Mouse (Mus musculus): ENCODE data around the gene Ube2c. TPM values are rescaled to one million over a fixed set of nuclear protein-coding genes. Genes with fewer than 3 reads are reported as not detected.

Ube2c gene
- polyA plus RNA-seq, 1 experiment: 57.7 TPM

GRCm38 (mm10) chr2:164822636-164823165 is 53.0 kb downstream of the Ube2c start, which contains the start of gene Zswim1:
Gene Zswim1, plus strand, starts transcription at chr2:164822686.
- peak within 1 kb of the TSS; percentile 98 for H3K4me3 ChIP-seq (ENCODE audit: control insufficient read depth, low read depth, low read length)
- H3K4me1 ChIP-seq (ENCODE audit: control insufficient read depth, insufficient read depth, low read length): no peaks in the 10 kb centered on the region; the same call in 1 of the 2 replicates
- H3K27ac ChIP-seq (ENCODE audit: control insufficient read depth, insufficient read depth, low read depth, low read length): peak within 1 kb of the TSS; percentile 92
- no peaks in the 10 kb centered on the region for H3K27me3 ChIP-seq (ENCODE audit: control insufficient read depth, insufficient read depth, low read length)
- no peak for TF ChIP-seq CTCF (IDR thresholded peaks at IDR 0.05; ENCODE audit: control insufficient read depth, insufficient read depth, insufficient replicate concordance, low read depth, low read length)
- peak; percentile 94 for TF ChIP-seq POLR2A (IDR thresholded peaks at IDR 0.05; ENCODE audit: control insufficient read depth, low read depth, low read length)
- no peaks in the 10 kb centered on the region; the same call in 1 of the 2 replicates for H3K36me3 ChIP-seq (ENCODE audit: control insufficient read depth, insufficient read depth, low read length)

GRCm38 (mm10) chr2:164823181-164823585 is 53.5 kb downstream of the Ube2c start:
- H3K27me3 ChIP-seq (ENCODE audit: control insufficient read depth, insufficient read depth, low read length): no peaks in the 10 kb centered on the region
- peak overlapping the region; percentile 98 for H3K4me3 ChIP-seq (ENCODE audit: control insufficient read depth, low read depth, low read length)
- H3K27ac ChIP-seq (ENCODE audit: control insufficient read depth, insufficient read depth, low read depth, low read length): peak overlapping the region; percentile 92
- no peaks in the 10 kb centered on the region; the same call in 1 of the 2 replicates for H3K36me3 ChIP-seq (ENCODE audit: control insufficient read depth, insufficient read depth, low read length)
- TF ChIP-seq POLR2A (IDR thresholded peaks at IDR 0.05; ENCODE audit: control insufficient read depth, low read depth, low read length) (no peak), CTCF (IDR thresholded peaks at IDR 0.05; ENCODE audit: control insufficient read depth, insufficient read depth, insufficient replicate concordance, low read depth, low read length) (no peak)
- no peaks in the 10 kb centered on the region; the same call in 1 of the 2 replicates for H3K4me1 ChIP-seq (ENCODE audit: control insufficient read depth, insufficient read depth, low read length)

GRCm38 (mm10) chr2:164823969-164824368 is 54.3 kb downstream of the Ube2c start:
- no peak overlapping the region for H3K27ac ChIP-seq (ENCODE audit: control insufficient read depth, insufficient read depth, low read depth, low read length)
- TF ChIP-seq CTCF (IDR thresholded peaks at IDR 0.05; ENCODE audit: control insufficient read depth, insufficient read depth, insufficient replicate concordance, low read depth, low read length): no peak
- no peak for TF ChIP-seq POLR2A (IDR thresholded peaks at IDR 0.05; ENCODE audit: control insufficient read depth, low read depth, low read length)
- no peaks in the 10 kb centered on the region for H3K27me3 ChIP-seq (ENCODE audit: control insufficient read depth, insufficient read depth, low read length)
- no peak overlapping the region; the same call in 1 of the 2 replicates for H3K4me3 ChIP-seq (ENCODE audit: control insufficient read depth, low read depth, low read length)
- H3K36me3 ChIP-seq (ENCODE audit: control insufficient read depth, insufficient read depth, low read length): no peaks in the 10 kb centered on the region; the same call in 1 of the 2 replicates
- H3K4me1 ChIP-seq (ENCODE audit: control insufficient read depth, insufficient read depth, low read length): no peaks in the 10 kb centered on the region; the same call in 1 of the 2 replicates

GRCm38 (mm10) chr2:164825521-164825920 is 55.8 kb downstream of the Ube2c start:
- TF ChIP-seq POLR2A (IDR thresholded peaks at IDR 0.05; ENCODE audit: control insufficient read depth, low read depth, low read length): no peak
- TF ChIP-seq CTCF (IDR thresholded peaks at IDR 0.05; ENCODE audit: control insufficient read depth, insufficient read depth, insufficient replicate concordance, low read depth, low read length): no peak
- Histone ChIP-seq H3K4me3 (ENCODE audit: control insufficient read depth, low read depth, low read length) (no peak overlapping the region; the same call in 1 of the 2 replicates), H3K27ac (ENCODE audit: control insufficient read depth, insufficient read depth, low read depth, low read length) (no peak overlapping the region), H3K4me1 (ENCODE audit: control insufficient read depth, insufficient read depth, low read length) (no peaks in the 10 kb centered on the region; the same call in 1 of the 2 replicates), H3K36me3 (ENCODE audit: control insufficient read depth, insufficient read depth, low read length) (no peaks in the 10 kb centered on the region), H3K27me3 (ENCODE audit: control insufficient read depth, insufficient read depth, low read length) (no peaks in the 10 kb centered on the region)

GRCm38 (mm10) chr2:164827146-164827850 is 57.6 kb downstream of the Ube2c start:
- H3K4me3 ChIP-seq (ENCODE audit: control insufficient read depth, low read depth, low read length): peak overlapping the region; percentile 23
- no peak for TF ChIP-seq CTCF (IDR thresholded peaks at IDR 0.05; ENCODE audit: control insufficient read depth, insufficient read depth, insufficient replicate concordance, low read depth, low read length)
- no peak for TF ChIP-seq POLR2A (IDR thresholded peaks at IDR 0.05; ENCODE audit: control insufficient read depth, low read depth, low read length)
- no peak overlapping the region for H3K27ac ChIP-seq (ENCODE audit: control insufficient read depth, insufficient read depth, low read depth, low read length)
- H3K27me3 ChIP-seq (ENCODE audit: control insufficient read depth, insufficient read depth, low read length): no peaks in the 10 kb centered on the region
- no peaks in the 10 kb centered on the region for H3K36me3 ChIP-seq (ENCODE audit: control insufficient read depth, insufficient read depth, low read length)
- peaks cover under 1% of the 10 kb centered on the region for H3K4me1 ChIP-seq (ENCODE audit: control insufficient read depth, insufficient read depth, low read length)

Other genes starting within 250 kb of the Ube2c start
- 0.51 and 0.72 TPM in 2 replicates for gene Wfdc2, start 207.5 kb upstream of the Ube2c start, polyA plus RNA-seq (2012; rRNA removed)
- 37.5 TPM in 1 of 2 replicates, not detected in the other for gene Spint3, start 196.4 kb upstream of the Ube2c start, polyA plus RNA-seq (2012; rRNA removed)
- gene Wfdc6a, start 184.5 kb upstream of the Ube2c start, polyA plus RNA-seq (2012; rRNA removed): 23.9 and 25.0 TPM in 2 replicates
- 52.4 and 70.8 TPM in 2 replicates for gene Eppin, start 176.3 kb upstream of the Ube2c start, polyA plus RNA-seq (2012; rRNA removed)
- 2.4 and 17.5 TPM in 2 replicates for gene Wfdc6b, start 156.4 kb upstream of the Ube2c start, polyA plus RNA-seq (2012; rRNA removed)
- gene Wfdc8, start 156.3 kb upstream of the Ube2c start, polyA plus RNA-seq (2012; rRNA removed): 3.8 and 15.4 TPM in 2 replicates
- 0.12 and 33.5 TPM in 2 replicates for gene Wfdc16, start 131.1 kb upstream of the Ube2c start, polyA plus RNA-seq (2012; rRNA removed)
- 163 and 447 TPM in 2 replicates for gene Wfdc10, start 113.9 kb upstream of the Ube2c start, polyA plus RNA-seq (2012; rRNA removed)
- 0.48 and 29.2 TPM in 2 replicates for gene Wfdc9, start 113.3 kb upstream of the Ube2c start, polyA plus RNA-seq (2012; rRNA removed)
- 0.20 TPM in 1 of 2 replicates, not detected in the other for gene Wfdc11, start 95.8 kb upstream of the Ube2c start, polyA plus RNA-seq (2012; rRNA removed)
- gene Wfdc13, start 84.8 kb upstream of the Ube2c start, polyA plus RNA-seq (2012; rRNA removed): 0.32 and 36.5 TPM in 2 replicates
- gene Spint4, start 71.4 kb upstream of the Ube2c start, polyA plus RNA-seq (2012; rRNA removed): not detected in 2 replicates
- gene Spint5, start 54.6 kb upstream of the Ube2c start, polyA plus RNA-seq (2012; rRNA removed): 0.69 and 0.93 TPM in 2 replicates
- gene Wfdc3, start 24.0 kb upstream of the Ube2c start, polyA plus RNA-seq (2012; rRNA removed): 118 and 120 TPM in 2 replicates
- gene Dnttip1, start 23.9 kb upstream of the Ube2c start, polyA plus RNA-seq (2012; rRNA removed): 32.4 and 43.1 TPM in 2 replicates
- gene Tnnc2, start 10.1 kb downstream of the Ube2c start, polyA plus RNA-seq (2012; rRNA removed): 0.89 and 5.6 TPM in 2 replicates
- 9.7 and 11.9 TPM in 2 replicates for gene Snx21, start 15.9 kb downstream of the Ube2c start, polyA plus RNA-seq (2012; rRNA removed)
- gene Acot8, start 35.0 kb downstream of the Ube2c start, polyA plus RNA-seq (2012; rRNA removed): 45.6 and 47.9 TPM in 2 replicates
- 18.0 and 19.5 TPM in 2 replicates for gene Zswim3, start 35.2 kb downstream of the Ube2c start, polyA plus RNA-seq (2012; rRNA removed)
- 25.3 and 26.0 TPM in 2 replicates for gene Zswim1, start 52.8 kb downstream of the Ube2c start, polyA plus RNA-seq (2012; rRNA removed)
- 154 and 173 TPM in 2 replicates for gene Spata25, start 58.6 kb downstream of the Ube2c start, polyA plus RNA-seq (2012; rRNA removed)
- gene Ctsa, start 63.0 kb downstream of the Ube2c start, polyA plus RNA-seq (2012; rRNA removed): 22.7 and 25.9 TPM in 2 replicates
- 1.2 and 1.3 TPM in 2 replicates for gene Neurl2, start 63.6 kb downstream of the Ube2c start, polyA plus RNA-seq (2012; rRNA removed)
- 18.0 and 23.7 TPM in 2 replicates for gene Pltp, start 87.8 kb downstream of the Ube2c start, polyA plus RNA-seq (2012; rRNA removed)
- 17.0 and 19.3 TPM in 2 replicates for gene Pcif1, start 109.4 kb downstream of the Ube2c start, polyA plus RNA-seq (2012; rRNA removed)
- gene Zfp335, start 141.9 kb downstream of the Ube2c start, polyA plus RNA-seq (2012; rRNA removed): 9.8 and 10.6 TPM in 2 replicates
- gene Mmp9, start 170.9 kb downstream of the Ube2c start, polyA plus RNA-seq (2012; rRNA removed): 0.37 and 0.61 TPM in 2 replicates
- gene Slc12a5, start 190.9 kb downstream of the Ube2c start, polyA plus RNA-seq (2012; rRNA removed): 15.9 and 16.6 TPM in 2 replicates

Data from testis, adult 2 months (tissue).